Mouse (Mus musculus): ENCODE measurements at regions not wholly inside any gene's neighbourhood (a gene's known extent, or its start where the extent isn't known, plus 50 kb on each side); places are given as distances from the start of the nearest gene placed in this dataset.
A peak's percentile ranks its signal among the peaks of the same experiment; 100 is the strongest.

GRCm38 (mm10) chrY:74732116-74732515 is 108.4 kb downstream of the Gm21913 start:
- peak; percentile 0 for DNase-seq

All from cerebellum, adult 11 months (tissue).